Mouse (Mus musculus): ENCODE data around the gene Anpep.
"Not testable (repeated sequence)": the region's sequence is repeated elsewhere in the genome, so short reads cannot be mapped to it uniquely, and the experiment has no call there.

Anpep gene

GRCm38 (mm10) chr7:79808561-79808960 lies 52.3 kb downstream of the Anpep start:
- DNase-seq = no peak

DNA sequence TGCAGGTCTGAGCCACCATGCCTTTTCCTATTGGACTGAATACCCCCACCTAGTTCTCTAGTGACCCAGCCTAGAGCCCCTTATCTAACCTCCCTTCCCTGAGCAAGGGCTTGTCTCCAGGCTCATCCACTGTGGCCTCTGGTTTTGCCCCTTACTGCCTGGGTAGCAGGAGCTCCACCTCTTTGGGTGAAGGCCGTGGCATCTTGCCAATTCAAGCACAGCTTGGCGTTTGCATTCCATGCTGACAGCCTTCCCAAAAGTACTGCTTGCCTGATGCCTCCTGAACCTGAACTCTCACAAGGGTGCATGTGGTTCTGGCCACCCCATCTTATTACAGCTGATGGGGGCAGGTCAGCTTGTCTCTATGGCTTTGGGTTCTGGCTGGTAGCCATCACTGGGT lies 57.0 kb downstream of the Anpep start:
- DNase-seq = no peak

DNA sequence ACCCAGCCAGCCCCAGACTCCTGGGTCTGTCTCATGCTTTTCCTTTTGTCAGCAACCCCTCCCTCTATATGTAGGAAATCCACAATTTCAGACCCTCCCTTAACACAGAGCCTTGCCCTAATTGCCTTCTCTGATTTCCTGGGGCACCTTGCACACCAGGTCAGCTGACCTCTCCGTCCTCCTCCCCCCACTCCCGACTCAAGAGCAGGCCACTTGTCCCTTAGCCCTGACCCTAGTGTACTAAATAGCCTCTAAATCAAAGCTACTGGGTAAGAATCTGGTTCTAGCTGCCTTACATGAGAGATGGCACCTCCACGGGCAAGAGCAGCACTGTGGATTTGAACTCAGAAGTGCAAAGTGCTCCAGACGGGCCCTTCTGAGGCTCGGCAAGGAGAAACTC lies 58.8 kb downstream of the Anpep start:
- no peak for DNase-seq

- DNase-seq = no peak
Measured at GRCm38 (mm10) chr7:79801391-79801790, 59.5 kb downstream of the Anpep start.

GRCm38 (mm10) chr7:79800336-79800735 lies 60.5 kb downstream of the Anpep start:
- no peak for DNase-seq

GRCm38 (mm10) chr7:79799506-79799905 lies 61.4 kb downstream of the Anpep start:
- no peak for DNase-seq

GRCm38 (mm10) chr7:79799048-79799447 lies 61.8 kb downstream of the Anpep start:
- peak; percentile 64 for DNase-seq

GRCm38 (mm10) chr7:79798606-79799005 lies 62.3 kb downstream of the Anpep start:
- no peak for DNase-seq

- DNase-seq = no peak
Measured at GRCm38 (mm10) chr7:79793688-79794087, 67.2 kb downstream of the Anpep start, which contains the start of gene Mesp1. TSS of gene Mesp1 (minus strand) at chr7:79793788.

DNA sequence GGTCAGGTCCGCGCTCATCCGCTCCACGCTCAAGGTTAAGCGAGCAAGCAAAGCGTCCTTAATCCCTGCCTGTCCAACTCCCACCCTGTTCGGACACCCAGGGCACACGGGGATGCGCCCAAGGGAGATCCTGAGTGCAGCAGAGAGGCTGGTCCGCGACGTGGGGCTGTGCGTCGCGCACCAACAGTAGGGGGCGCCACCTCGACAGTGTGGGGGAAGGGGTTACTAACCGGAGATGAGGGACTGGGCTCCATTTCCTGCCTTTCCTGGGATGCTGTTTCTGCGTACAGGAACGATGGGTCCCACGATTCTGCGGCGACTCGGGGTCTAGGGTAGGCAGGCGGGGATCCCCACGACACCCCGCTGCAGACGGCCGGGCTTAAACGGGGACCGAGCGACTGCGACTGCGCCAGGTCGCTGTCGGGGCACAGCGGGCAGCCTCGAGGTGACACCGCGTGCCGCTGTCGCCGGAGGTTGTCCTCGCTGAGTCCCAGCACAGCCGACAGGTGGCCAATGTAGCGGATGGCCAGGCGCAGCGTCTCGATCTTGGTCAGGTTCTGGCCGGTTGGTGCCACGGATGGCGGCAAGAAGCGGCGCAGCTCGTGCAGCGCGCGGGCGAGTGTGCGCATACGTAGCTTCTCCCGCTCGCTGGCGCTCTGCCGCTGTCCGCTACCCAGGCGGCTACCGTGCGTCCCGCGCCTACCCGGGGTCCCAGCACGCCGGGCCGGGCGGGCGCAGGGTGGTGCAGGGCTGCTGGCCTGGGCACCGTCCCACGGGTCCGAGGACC lies 68.0 kb downstream of the Anpep start:
- DNase-seq = peak; percentile 41

- DNase-seq = not testable (repeated sequence)
Measured at GRCm38 (mm10) chr7:79789812-79790211, 71.0 kb downstream of the Anpep start.

- peak; percentile 57 for DNase-seq
Measured at GRCm38 (mm10) chr7:79786295-79786694, 74.6 kb downstream of the Anpep start.

DNA sequence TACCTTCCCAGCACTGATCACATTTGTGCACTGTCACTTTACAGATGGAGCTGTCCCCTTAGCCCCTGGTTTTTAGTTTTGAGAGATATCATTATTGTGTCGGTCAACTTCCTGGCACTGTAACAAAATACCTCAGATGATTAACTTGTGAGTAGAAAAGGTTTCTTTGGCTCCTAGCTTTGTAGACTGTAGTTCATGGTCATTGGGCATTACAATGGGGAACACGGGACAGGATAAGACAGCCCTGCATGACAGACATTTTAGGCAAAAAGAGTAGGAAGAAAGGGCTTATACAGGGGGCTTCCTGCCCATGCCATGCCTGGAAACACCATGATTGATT lies 78.4 kb downstream of the Anpep start:
- no peak for DNase-seq

DNA sequence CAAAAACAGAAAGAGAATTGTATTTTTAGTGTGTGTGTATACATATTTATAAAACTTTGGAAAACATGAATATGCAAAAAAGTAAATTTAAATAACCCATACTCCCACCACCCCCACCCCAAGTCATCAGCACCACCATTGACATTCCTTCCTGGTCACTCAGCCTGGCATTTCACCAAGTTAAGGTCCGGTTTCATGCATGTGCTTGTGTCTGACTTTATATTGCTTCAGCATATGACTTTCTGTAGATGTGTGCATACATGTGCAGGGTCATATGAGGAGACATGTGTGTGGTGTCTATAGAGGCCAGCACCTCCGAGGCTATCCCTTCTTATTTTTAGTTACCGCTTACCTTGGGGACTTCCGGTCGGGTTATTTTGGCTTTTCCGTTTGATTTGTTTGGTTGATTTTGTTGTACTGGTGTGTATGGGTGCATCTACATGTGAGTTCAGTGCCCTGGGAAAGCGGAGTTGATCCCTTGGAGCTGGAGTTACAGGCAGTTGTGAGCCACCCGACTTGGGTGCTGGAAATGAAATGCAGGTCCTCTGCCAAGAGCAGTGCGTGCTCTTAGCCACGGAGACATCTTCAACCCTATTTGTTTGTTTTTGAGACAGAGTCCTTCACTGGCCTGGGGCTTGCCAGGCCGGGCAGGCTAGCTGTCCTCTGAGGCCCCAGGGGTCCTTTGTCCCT lies 78.9 kb downstream of the Anpep start:
- DNase-seq = no peak

DNA sequence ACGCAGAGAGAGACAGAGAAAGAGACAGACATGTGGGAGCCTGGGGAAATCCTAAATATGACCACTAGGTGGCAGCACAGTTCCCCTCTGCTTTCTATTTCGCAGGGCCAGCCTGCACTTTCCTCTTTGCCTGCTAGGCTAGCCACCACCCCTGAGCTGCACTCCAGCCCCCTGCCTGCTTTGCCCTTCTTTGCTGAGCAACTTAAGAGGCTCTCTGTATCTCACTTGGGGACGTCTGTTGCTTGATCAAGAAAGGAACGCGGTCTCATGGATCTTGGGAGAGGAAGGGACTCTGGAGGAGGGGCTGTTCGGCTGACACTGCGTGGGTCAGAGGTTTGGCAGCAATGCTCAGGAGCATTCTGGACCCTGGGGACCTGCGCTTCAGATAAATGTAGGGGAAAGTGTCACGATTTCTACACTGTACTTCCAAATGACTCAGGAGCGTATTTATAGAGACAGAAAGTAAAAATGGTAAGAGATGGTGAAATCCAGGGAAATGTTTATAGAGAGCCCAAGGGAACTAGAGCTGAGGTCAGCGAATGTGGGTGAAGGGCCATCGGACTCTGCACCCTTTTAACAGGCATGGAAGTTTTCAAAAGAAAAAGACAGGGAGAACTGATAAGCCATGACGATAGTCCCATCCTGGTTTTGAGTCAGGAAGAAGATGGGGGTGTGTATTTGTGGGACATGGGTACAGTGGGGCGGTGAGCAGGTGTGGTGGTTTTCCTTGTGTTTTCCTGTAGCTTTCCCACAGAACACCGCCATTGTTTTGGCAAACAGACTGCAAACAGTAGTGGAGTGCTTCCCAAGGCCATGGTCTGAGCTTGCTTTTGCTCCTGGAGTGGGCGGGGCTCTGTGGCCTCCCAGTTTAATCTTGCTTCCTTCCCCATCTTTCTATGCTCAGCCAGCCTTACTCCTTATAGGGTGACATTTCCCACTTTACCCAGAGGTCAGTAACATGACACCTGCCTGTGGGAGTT lies 79.9 kb downstream of the Anpep start:
- DNase-seq = peak; percentile 60
